Mouse (Mus musculus) left cerebral cortex, postnatal 25 days (tissue): Measurements from ENCODE around the gene Rdh19. TPM values are rescaled to one million over a fixed set of nuclear protein-coding genes. Genes with fewer than 3 reads are reported as not detected.

Source experiments
- total RNA-seq, 2 experiments: library from RNA; stranded (reverse); gene quantifications; 2 replicates each; pipeline ENCODE4 v1.2.3; 2021

Rdh19 gene
- total RNA-seq, 2 experiments from 2014 or later: not detected

Other genes starting within 250 kb of the Rdh19 start
- gene Lrp1, start 228.8 kb upstream of the Rdh19 start, total RNA-seq: 100 to 1,000 TPM; 277 to 285 TPM
- 10 to 100 TPM in 1 of 2 experiments, 1 to 10 TPM in 1; 8.8 to 10.2 TPM for gene Stat6, start 206.9 kb upstream of the Rdh19 start, total RNA-seq
- 1 to 10 TPM; 3.6 to 3.9 TPM for gene Nemp1, start 183.0 kb upstream of the Rdh19 start, total RNA-seq
- 10 to 100 TPM; 40.2 to 43.9 TPM for gene Nab2, start 181.4 kb upstream of the Rdh19 start, total RNA-seq
- 1 to 10 TPM in 1 of 2 experiments, under 1 TPM in 1; 0.39 to 1.1 TPM for gene Myo1a, start 144.8 kb upstream of the Rdh19 start, total RNA-seq
- gene Tac2, start 125.5 kb upstream of the Rdh19 start, total RNA-seq: 10 to 100 TPM; 18.3 to 18.5 TPM
- gene Zbtb39, start 110.4 kb upstream of the Rdh19 start, total RNA-seq: 1 to 10 TPM; 8.5 to 8.7 TPM
- gene Gpr182, start 98.2 kb upstream of the Rdh19 start, total RNA-seq: 1 to 10 TPM; 1.5 to 1.9 TPM
- gene Rdh1, start 90.2 kb upstream of the Rdh19 start, total RNA-seq: under 1 TPM; 0.09 to 0.14 TPM
- gene Rdh16f1, start 90.1 kb upstream of the Rdh19 start, total RNA-seq: not detected
- gene Rdh9, start 73.5 kb upstream of the Rdh19 start, total RNA-seq: under 1 TPM; 0.53 to 0.55 TPM
- under 1 TPM; 0.11 to 0.14 TPM for gene Rdh16, start 48.8 kb upstream of the Rdh19 start, total RNA-seq
- gene Rdh16f2, start 16.5 kb downstream of the Rdh19 start, total RNA-seq: not detected
- gene Rdh7, start 38.9 kb downstream of the Rdh19 start, total RNA-seq: not detected
- not detected for gene Sdr9c7, start 48.6 kb downstream of the Rdh19 start, total RNA-seq
- gene Hsd17b6, start 157.7 kb downstream of the Rdh19 start, total RNA-seq: not detected
- gene Prim1, start 165.2 kb downstream of the Rdh19 start, total RNA-seq: 1 to 10 TPM; 6.2 to 6.9 TPM
- 100 to 1,000 TPM; 308 to 327 TPM for gene Naca, start 185.6 kb downstream of the Rdh19 start, total RNA-seq
- gene Ptges3, start 209.0 kb downstream of the Rdh19 start, total RNA-seq: 100 to 1,000 TPM; 127 to 132 TPM
- 1,000 to 10,000 TPM; 1,709 to 1,721 TPM for gene Atp5b, start 233.3 kb downstream of the Rdh19 start, total RNA-seq
- gene Baz2a, start 241.6 kb downstream of the Rdh19 start, total RNA-seq: 10 to 100 TPM; 34.3 to 38.4 TPM